Mouse (Mus musculus): ENCODE measurements at regions not wholly inside any gene's neighbourhood (a gene's known extent, or its start where the extent isn't known, plus 50 kb on each side); places are given as distances from the start of the nearest gene placed in this dataset.

GRCm38 (mm10) chr2:149467801-149468200, 62.9 kb downstream of the Cst10 start:
- no peak for DNase-seq

GRCm38 (mm10) chr2:149472411-149472810, 67.6 kb downstream of the Cst10 start:
- no peak for DNase-seq

- no peak for DNase-seq
Measured at GRCm38 (mm10) chr2:149493280-149493988, 88.6 kb downstream of the Cst10 start.

GRCm38 (mm10) chr2:149512870-149513269, 108.0 kb downstream of the Cst10 start:
- no peak for DNase-seq

GRCm38 (mm10) chr2:149524424-149524823, 119.6 kb downstream of the Cst10 start:
- DNase-seq = no peak

GRCm38 (mm10) chr2:149542837-149543236, 138.0 kb downstream of the Cst10 start:
- DNase-seq = no peak

GRCm38 (mm10) chr2:149545708-149546107, 140.9 kb downstream of the Cst10 start:
- no peak for DNase-seq

GRCm38 (mm10) chr2:149546639-149547200, 141.9 kb downstream of the Cst10 start:
- DNase-seq = no peak

GRCm38 (mm10) chr2:149555209-149555608, 150.4 kb downstream of the Cst10 start:
- DNase-seq = no peak

- DNase-seq = no peak
Measured at GRCm38 (mm10) chr2:149573773-149574172, 168.9 kb downstream of the Cst10 start.

- no peak for DNase-seq
Measured at GRCm38 (mm10) chr2:149602581-149602980, 197.7 kb downstream of the Cst10 start.

GRCm38 (mm10) chr2:149613381-149613780, 208.5 kb downstream of the Cst10 start:
- DNase-seq = no peak

- DNase-seq = no peak
Measured at GRCm38 (mm10) chr2:149614078-149614939, 209.5 kb downstream of the Cst10 start.

- DNase-seq = peak; percentile 16
Measured at GRCm38 (mm10) chr2:149625626-149626025, 203.4 kb upstream of the Syndig1 start.

- no peak for DNase-seq
Measured at GRCm38 (mm10) chr2:149641207-149641606, 187.8 kb upstream of the Syndig1 start.

GRCm38 (mm10) chr2:149651829-149652228, 177.2 kb upstream of the Syndig1 start:
- DNase-seq = no peak

GRCm38 (mm10) chr2:149661086-149661485, 167.9 kb upstream of the Syndig1 start:
- no peak for DNase-seq

GRCm38 (mm10) chr2:149664377-149664776, 164.6 kb upstream of the Syndig1 start:
- DNase-seq = no peak

- DNase-seq = no peak
Measured at GRCm38 (mm10) chr2:149666412-149666811, 162.6 kb upstream of the Syndig1 start.

- no peak for DNase-seq
Measured at GRCm38 (mm10) chr2:149671870-149672269, 157.1 kb upstream of the Syndig1 start.

- peak; percentile 24 for DNase-seq
Measured at GRCm38 (mm10) chr2:149679822-149680459, 149.1 kb upstream of the Syndig1 start.

GRCm38 (mm10) chr2:149722342-149722741, 106.7 kb upstream of the Syndig1 start:
- no peak for DNase-seq

- DNase-seq = no peak
Measured at GRCm38 (mm10) chr2:149724279-149724678, 104.7 kb upstream of the Syndig1 start.
